Mouse (Mus musculus): ENCODE data around the gene Chaf1a. TPM values are rescaled to one million over a fixed set of nuclear protein-coding genes. Genes with fewer than 3 reads are reported as not detected.

Gene Chaf1a
- polyA plus RNA-seq, 1 experiment: 16.9 TPM

GRCm38 (mm10) chr17:56078880-56079795 is 38.9 kb downstream of the Chaf1a start, which contains the start of gene Hdgfl2:
Hdgfl2 (plus strand) TSS chr17:56079634.
- H3K27me3 ChIP-seq (ENCODE audit: control insufficient read depth, insufficient read depth, low read length): no peaks in the 10 kb centered on the region
- peak within 1 kb of the TSS; percentile 25; the same call in 1 of the 2 replicates for H3K27ac ChIP-seq (ENCODE audit: control insufficient read depth, insufficient read depth, low read length)
- H3K4me1 ChIP-seq (replicated peaks; ENCODE audit: control insufficient read depth, insufficient read depth, low read length): peaks cover 26% of the 10 kb centered on the region
- H3K4me3 ChIP-seq (ENCODE audit: control insufficient read depth, insufficient read depth, low read length): peak within 1 kb of the TSS; percentile 88
- peak; percentile 80; the same call in 1 of the 2 replicates for TF ChIP-seq POLR2A (IDR thresholded peaks at IDR 0.05; ENCODE audit: control insufficient read depth, extremely low read depth, insufficient read depth, low read length, poor library complexity)
- no peak for TF ChIP-seq CTCF (IDR thresholded peaks at IDR 0.05; ENCODE audit: borderline replicate concordance, control insufficient read depth, extremely low read depth, insufficient read depth, low read length, poor library complexity)
- under 1% methylated on average over 61 of the region's 61 CpGs for WGBS
- DNase-seq: peak; percentile 99
- H3K36me3 ChIP-seq (ENCODE audit: control insufficient read depth, insufficient read depth, low read length): no peaks in the 10 kb centered on the region

- Histone ChIP-seq H3K4me3 (ENCODE audit: control insufficient read depth, insufficient read depth, low read length) (peak overlapping the region; percentile 88), H3K36me3 (ENCODE audit: control insufficient read depth, insufficient read depth, low read length) (no peaks in the 10 kb centered on the region), H3K27ac (ENCODE audit: control insufficient read depth, insufficient read depth, low read length) (no peak overlapping the region), H3K4me1 (replicated peaks; ENCODE audit: control insufficient read depth, insufficient read depth, low read length) (peaks cover 23% of the 10 kb centered on the region), H3K27me3 (ENCODE audit: control insufficient read depth, insufficient read depth, low read length) (no peaks in the 10 kb centered on the region)
- DNase-seq: peak; percentile 13
- 1% methylated on average over 11 of the region's 11 CpGs for WGBS
- no peak for TF ChIP-seq CTCF (IDR thresholded peaks at IDR 0.05; ENCODE audit: borderline replicate concordance, control insufficient read depth, extremely low read depth, insufficient read depth, low read length, poor library complexity)
- no peak for TF ChIP-seq POLR2A (IDR thresholded peaks at IDR 0.05; ENCODE audit: control insufficient read depth, extremely low read depth, insufficient read depth, low read length, poor library complexity)
These were observed 39.7 kb downstream of the Chaf1a start for GRCm38 (mm10) chr17:56079921-56080320.

- WGBS: 51% methylated on average over 8 of the region's 8 CpGs
- no peak for TF ChIP-seq POLR2A (IDR thresholded peaks at IDR 0.05; ENCODE audit: control insufficient read depth, extremely low read depth, insufficient read depth, low read length, poor library complexity)
- Histone ChIP-seq H3K4me3 (ENCODE audit: control insufficient read depth, insufficient read depth, low read length) (no peak overlapping the region), H3K4me1 (replicated peaks; ENCODE audit: control insufficient read depth, insufficient read depth, low read length) (peaks cover 20% of the 10 kb centered on the region), H3K36me3 (ENCODE audit: control insufficient read depth, insufficient read depth, low read length) (no peaks in the 10 kb centered on the region), H3K27ac (ENCODE audit: control insufficient read depth, insufficient read depth, low read length) (no peak overlapping the region), H3K27me3 (ENCODE audit: control insufficient read depth, insufficient read depth, low read length) (no peaks in the 10 kb centered on the region)
- peak; percentile 18 for DNase-seq
These were observed 40.7 kb downstream of the Chaf1a start for GRCm38 (mm10) chr17:56080781-56081585.

- H3K36me3 ChIP-seq (ENCODE audit: control insufficient read depth, insufficient read depth, low read length): peaks cover 6% of the 10 kb centered on the region
- DNase-seq: no peak
- H3K27me3 ChIP-seq (ENCODE audit: control insufficient read depth, insufficient read depth, low read length): no peaks in the 10 kb centered on the region
- 100% methylated on average over 1 of the region's 1 CpGs for WGBS
- H3K4me3 ChIP-seq (ENCODE audit: control insufficient read depth, insufficient read depth, low read length): no peak overlapping the region
- TF ChIP-seq CTCF (IDR thresholded peaks at IDR 0.05; ENCODE audit: borderline replicate concordance, control insufficient read depth, extremely low read depth, insufficient read depth, low read length, poor library complexity): no peak
- TF ChIP-seq POLR2A (IDR thresholded peaks at IDR 0.05; ENCODE audit: control insufficient read depth, extremely low read depth, insufficient read depth, low read length, poor library complexity): no peak
- no peaks in the 10 kb centered on the region for H3K4me1 ChIP-seq (replicated peaks; ENCODE audit: control insufficient read depth, insufficient read depth, low read length)
- no peak overlapping the region for H3K27ac ChIP-seq (ENCODE audit: control insufficient read depth, insufficient read depth, low read length)
These were observed 52.1 kb downstream of the Chaf1a start for GRCm38 (mm10) chr17:56092312-56092711.

GRCm38 (mm10) chr17:56092794-56093193 is 52.6 kb downstream of the Chaf1a start:
- H3K4me1 ChIP-seq (replicated peaks; ENCODE audit: control insufficient read depth, insufficient read depth, low read length): no peaks in the 10 kb centered on the region
- no peak overlapping the region for H3K4me3 ChIP-seq (ENCODE audit: control insufficient read depth, insufficient read depth, low read length)
- H3K27ac ChIP-seq (ENCODE audit: control insufficient read depth, insufficient read depth, low read length): no peak overlapping the region
- DNase-seq: no peak
- WGBS: 95% methylated on average over 1 of the region's 1 CpGs
- H3K36me3 ChIP-seq (ENCODE audit: control insufficient read depth, insufficient read depth, low read length): peaks cover 11% of the 10 kb centered on the region
- TF ChIP-seq CTCF (IDR thresholded peaks at IDR 0.05; ENCODE audit: borderline replicate concordance, control insufficient read depth, extremely low read depth, insufficient read depth, low read length, poor library complexity) (no peak), POLR2A (IDR thresholded peaks at IDR 0.05; ENCODE audit: control insufficient read depth, extremely low read depth, insufficient read depth, low read length, poor library complexity) (no peak)
- no peaks in the 10 kb centered on the region for H3K27me3 ChIP-seq (ENCODE audit: control insufficient read depth, insufficient read depth, low read length)

- 97% methylated on average over 12 of the region's 12 CpGs for WGBS
- H3K36me3 ChIP-seq (ENCODE audit: control insufficient read depth, insufficient read depth, low read length): peaks cover 19% of the 10 kb centered on the region
- H3K4me1 ChIP-seq (replicated peaks; ENCODE audit: control insufficient read depth, insufficient read depth, low read length): no peaks in the 10 kb centered on the region
- no peak overlapping the region for H3K4me3 ChIP-seq (ENCODE audit: control insufficient read depth, insufficient read depth, low read length)
- no peaks in the 10 kb centered on the region for H3K27me3 ChIP-seq (ENCODE audit: control insufficient read depth, insufficient read depth, low read length)
- no peak for TF ChIP-seq CTCF (IDR thresholded peaks at IDR 0.05; ENCODE audit: borderline replicate concordance, control insufficient read depth, extremely low read depth, insufficient read depth, low read length, poor library complexity)
- no peak for TF ChIP-seq POLR2A (IDR thresholded peaks at IDR 0.05; ENCODE audit: control insufficient read depth, extremely low read depth, insufficient read depth, low read length, poor library complexity)
- no peak overlapping the region for H3K27ac ChIP-seq (ENCODE audit: control insufficient read depth, insufficient read depth, low read length)
- no peak for DNase-seq
These were observed 56.6 kb downstream of the Chaf1a start for GRCm38 (mm10) chr17:56096883-56097282.

Measured in thymus, adult 2 months (tissue).